Mouse (Mus musculus) limb, embryonic 14.5 days (tissue): ENCODE data around the gene Cops4. TPM values are rescaled to one million over a fixed set of nuclear protein-coding genes. Genes with fewer than 3 reads are reported as not detected.

ENCODE experiments used
- ATAC-seq: fragments of 200-750 bp; cut with Nextera tagmentation; 2 replicates; pipeline ENCODE4 v1.8.0; 2017; ENCODE audit warnings: low read depth, moderate number of reproducible peaks, moderate TSS enrichment; ENCODE audit not compliant: low FRiP score
- DNase-seq: peaks from one replicate; pipeline ENCODE4 v3.0.0-alpha.2; 2015; ENCODE audit warnings: low spot score
- H3K27ac ChIP-seq: fragments of 300-500 bp; sonication (generic); replicated peaks from 2 replicates; pipeline ENCODE4 v1.5.1; 2014; ENCODE audit warnings: low read depth, mild to moderate bottlenecking, low read length, moderate library complexity, mixed read lengths
- H3K27me3 ChIP-seq: fragments of 300-500 bp; sonication (generic); 2 replicates; pipeline ENCODE4 v1.6.1; 2014; ENCODE audit warnings: low read length, mixed read lengths; ENCODE audit not compliant: control insufficient read depth, insufficient read depth
- H3K36me3 ChIP-seq: fragments of 300-500 bp; sonication (generic); 2 replicates; pipeline ENCODE4 v1.6.1; 2014; ENCODE audit warnings: mild to moderate bottlenecking, low read length, moderate library complexity, mixed read lengths; ENCODE audit not compliant: control insufficient read depth, insufficient read depth
- H3K4me1 ChIP-seq: fragments of 300-500 bp; sonication (generic); 2 replicates; pipeline ENCODE4 v1.6.1; 2014; ENCODE audit warnings: antibody characterized with exemption, low read length, mixed read lengths; ENCODE audit not compliant: control insufficient read depth, insufficient read depth
- H3K4me2 ChIP-seq: fragments of 300-500 bp; sonication (generic); replicated peaks from 2 replicates; pipeline ENCODE4 v1.6.1; 2014; ENCODE audit warnings: low read depth, mild to moderate bottlenecking, low read length, moderate library complexity; ENCODE audit not compliant: severe bottlenecking
- H3K4me3 ChIP-seq: fragments of 300-500 bp; sonication (generic); replicated peaks from 2 replicates; pipeline ENCODE4 v1.5.1; 2014; ENCODE audit warnings: low read length
- H3K9ac ChIP-seq: fragments of 300-500 bp; sonication (generic); 2 replicates; pipeline ENCODE4 v1.6.1; 2014; ENCODE audit warnings: mild to moderate bottlenecking, low read depth, low read length, moderate library complexity; ENCODE audit not compliant: severe bottlenecking
- H3K9me3 ChIP-seq: fragments of 300-500 bp; sonication (generic); 2 replicates; pipeline ENCODE4 v1.6.1; 2016; ENCODE audit warnings: low read length; ENCODE audit not compliant: control insufficient read depth
- POLR2A ChIP-seq: fragments of 200-500 bp; IDR thresholded peaks from 2 replicates; pipeline ENCODE4 v1.8.0; 2012; ENCODE audit warnings: inconsistent platforms, mild to moderate bottlenecking, moderate library complexity, borderline replicate concordance; ENCODE audit not compliant: insufficient read depth, insufficient read length; ENCODE audit errors: extremely low read depth
- WGBS: fragments of 180-500 bp; shearing (Covaris S2); extraction: QIAGEN DNeasy Blood & Tissue Kit; methylation state at CpG from one replicate; pipeline ENCODE4 v1.1.7; 2014; 5-methylcytosine and 5-hydroxymethylcytosine counted together
- polyA plus RNA-seq, 2 experiments: library from polyadenylated mRNA; depleted of rRNA in 1 of 2; stranded (reverse) in 1 of 2; unstranded in 1 of 2; fragments of >200 nt; fragmentation: Nextera tagmentation in 1 of 2; extraction: Ambion mirVana in 1 of 2; gene quantifications; 2 replicates each; pipeline versions ENCODE4 v1.2.1 to v1.2.3; 2012 to 2014

Cops4 gene
- polyA plus RNA-seq, 2 experiments, result 84.3 to 197 TPM

DNA sequence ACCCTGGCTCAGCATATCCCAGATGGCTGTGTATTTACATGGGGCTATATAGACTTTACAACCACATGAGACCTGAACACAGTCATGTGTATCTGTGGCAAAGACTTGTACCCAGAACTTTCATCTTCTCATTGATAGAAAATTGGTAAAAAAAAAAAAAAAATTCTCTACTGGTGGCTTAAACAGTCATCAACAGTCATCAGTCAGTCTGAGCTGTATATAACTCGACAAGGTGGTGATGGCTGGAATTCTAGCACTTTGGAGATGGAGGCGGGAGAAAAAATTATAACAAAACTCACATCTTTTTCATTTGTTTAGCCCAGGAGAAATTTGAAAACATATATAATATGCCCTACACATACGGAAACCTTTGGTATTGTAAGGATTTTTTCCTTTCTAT, 50.7 kb downstream of the Cops4 start:
- Histone ChIP-seq H3K27ac (no peak overlapping the region), H3K4me3 (no peak overlapping the region), H3K36me3 (no peaks in the 10 kb centered on the region), H3K27me3 (no peaks in the 10 kb centered on the region), H3K4me1 (no peaks in the 10 kb centered on the region), H3K4me2 (no peak overlapping the region), H3K9ac (no peak overlapping the region), H3K9me3 (no peaks in the 10 kb centered on the region)
- TF ChIP-seq POLR2A, result no peak
- 86% methylated on average over 3 of the region's 3 CpGs for WGBS
- ATAC-seq (no peak), DNase-seq (no peak)

DNA sequence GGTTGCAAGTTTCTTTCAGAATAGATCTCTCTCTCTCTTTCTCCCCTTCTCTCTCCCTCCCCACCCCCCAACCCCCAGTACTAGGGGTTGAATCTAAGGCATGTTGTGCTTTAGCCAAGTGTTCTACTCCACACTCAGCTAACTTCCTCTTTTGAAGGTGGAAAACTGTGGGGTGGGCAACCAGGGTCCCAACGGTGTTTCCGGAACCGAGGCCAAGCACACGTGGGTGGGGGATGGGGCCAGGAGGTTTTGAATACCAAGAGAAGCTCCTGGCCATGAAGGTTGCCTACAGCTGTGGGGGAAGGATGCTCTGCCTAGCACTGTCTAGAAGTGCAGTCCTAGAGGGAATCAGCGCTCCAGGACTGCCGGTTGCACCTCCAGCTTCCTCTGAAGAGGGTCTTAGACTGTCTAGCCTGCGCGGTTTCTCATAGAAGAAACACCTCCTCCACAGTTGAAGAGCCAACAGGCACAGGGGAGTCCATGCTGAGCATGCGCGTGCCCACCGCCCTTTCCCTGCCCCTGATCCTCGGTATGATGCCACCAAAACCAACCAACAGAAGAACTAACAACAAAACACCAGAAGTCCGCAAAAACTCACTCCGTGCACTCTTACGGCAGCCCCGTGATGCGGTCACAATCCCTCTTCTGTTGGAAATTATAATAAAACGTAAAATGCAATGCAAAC, 51.3 kb downstream of the Cops4 start:
- Histone ChIP-seq H3K9me3 (no peaks in the 10 kb centered on the region), H3K9ac (no peak overlapping the region), H3K27ac (no peak overlapping the region), H3K4me2 (no peak overlapping the region), H3K4me3 (no peak overlapping the region), H3K36me3 (no peaks in the 10 kb centered on the region), H3K27me3 (no peaks in the 10 kb centered on the region), H3K4me1 (no peaks in the 10 kb centered on the region)
- no peak for TF ChIP-seq POLR2A
- ATAC-seq, result no peak
- 77% methylated on average over 18 of the region's 18 CpGs for WGBS
- DNase-seq, result no peak

DNA sequence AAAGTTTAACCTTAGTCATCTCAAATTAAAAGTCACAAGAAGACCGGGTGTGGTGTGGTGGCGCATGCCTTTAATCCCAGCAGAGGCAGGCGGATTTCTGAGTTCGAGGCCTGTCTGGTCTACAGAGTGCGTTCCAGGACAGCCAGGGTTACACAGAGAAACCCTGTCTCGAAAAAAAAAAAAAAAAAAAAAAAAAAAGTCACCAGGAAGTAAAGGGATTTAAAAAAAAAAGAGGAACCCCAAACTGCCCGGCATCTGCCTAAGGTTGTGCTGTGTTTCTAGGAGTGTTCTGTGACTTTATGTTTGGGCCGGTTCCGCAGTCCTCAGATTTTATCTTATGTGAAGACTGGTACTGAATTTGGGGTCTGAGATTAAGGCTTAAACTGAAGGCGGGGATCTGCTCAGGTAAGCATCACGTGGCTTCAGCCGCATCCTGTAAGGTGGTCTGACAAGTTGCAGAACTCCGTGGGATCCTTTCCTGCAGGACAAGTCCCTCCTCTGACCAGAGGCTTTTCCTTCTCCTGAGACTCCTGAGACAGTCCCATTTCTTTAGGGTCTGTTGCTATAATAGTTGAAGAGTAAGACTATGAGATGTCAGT, 52.0 kb downstream of the Cops4 start:
- Histone ChIP-seq H3K4me3 (no peak overlapping the region), H3K4me1 (no peaks in the 10 kb centered on the region), H3K27me3 (no peaks in the 10 kb centered on the region), H3K9ac (no peak overlapping the region), H3K36me3 (no peaks in the 10 kb centered on the region), H3K9me3 (no peaks in the 10 kb centered on the region), H3K27ac (no peak overlapping the region), H3K4me2 (no peak overlapping the region)
- 66% methylated on average over 13 of the region's 13 CpGs for WGBS
- TF ChIP-seq POLR2A, result no peak
- DNase-seq, result no peak
- no peak for ATAC-seq

- Histone ChIP-seq H3K9ac (no peak overlapping the region), H3K4me1 (no peaks in the 10 kb centered on the region), H3K36me3 (no peaks in the 10 kb centered on the region), H3K27ac (no peak overlapping the region), H3K4me3 (no peak overlapping the region), H3K27me3 (no peaks in the 10 kb centered on the region), H3K9me3 (no peaks in the 10 kb centered on the region), H3K4me2 (no peak overlapping the region)
- no peak for ATAC-seq
- TF ChIP-seq POLR2A, result no peak
- DNase-seq, result no peak
- 24% methylated on average over 8 of the region's 8 CpGs for WGBS
Measured at GRCm38 (mm10) chr5:100570716-100571115, 52.6 kb downstream of the Cops4 start.

DNA sequence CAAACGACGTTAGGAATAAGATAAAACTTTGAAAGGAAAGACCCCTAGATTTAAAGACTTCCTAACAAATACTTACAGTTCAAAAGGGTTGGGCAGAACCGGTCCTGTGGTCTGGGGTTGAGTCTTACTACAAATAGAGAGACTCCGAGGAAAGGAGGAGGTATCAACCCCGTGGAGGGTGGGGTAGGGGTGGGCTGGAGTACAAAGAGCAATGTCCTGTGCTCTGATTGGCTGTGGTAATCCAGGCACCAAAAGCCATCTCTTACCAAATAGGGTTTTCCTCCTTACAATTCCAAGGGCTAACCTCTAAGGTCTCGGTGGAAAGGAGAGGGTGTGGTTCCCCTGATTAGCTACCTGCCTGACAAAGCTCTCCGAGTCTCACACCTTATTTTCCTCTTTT, 54.0 kb downstream of the Cops4 start, which contains the start of gene Plac8:
Plac8 (minus strand) TSS at position 177 of the 400 bp plus-strand sequence.
- TF ChIP-seq POLR2A, result no peak
- Histone ChIP-seq H3K4me1 (no peaks in the 10 kb centered on the region), H3K9ac (no peak within 1 kb of the TSS), H3K27ac (no peak within 1 kb of the TSS), H3K4me2 (no peak within 1 kb of the TSS), H3K36me3 (no peaks in the 10 kb centered on the region), H3K4me3 (no peak within 1 kb of the TSS), H3K9me3 (no peaks in the 10 kb centered on the region), H3K27me3 (no peaks in the 10 kb centered on the region)
- 29% methylated on average over 7 of the region's 7 CpGs for WGBS
- ATAC-seq (no peak), DNase-seq (no peak)
